Mouse (Mus musculus) ES-Bruce4 (cell line): ENCODE measurements around the gene Pgbd1. TPM values are rescaled to one million over a fixed set of nuclear protein-coding genes. Genes with fewer than 3 reads are reported as not detected.
"Not testable (repeated sequence)": the region's sequence is repeated elsewhere in the genome, so short reads cannot be mapped to it uniquely, and the experiment has no call there.

ENCODE experiments used
- H3K27ac ChIP-seq: 2 replicates; pipeline ENCODE4 v1.5.1; 2012; ENCODE audit warnings: low read length, inconsistent platforms; ENCODE audit not compliant: insufficient read depth
- H3K27me3 ChIP-seq: 2 replicates; pipeline ENCODE4 v1.6.1; 2012; ENCODE audit warnings: mild to moderate bottlenecking, low read length, inconsistent platforms; ENCODE audit not compliant: control insufficient read depth, poor library complexity, insufficient read depth, severe bottlenecking
- H3K36me3 ChIP-seq: 2 replicates; pipeline ENCODE4 v1.6.1; 2012; ENCODE audit warnings: inconsistent platforms, mild to moderate bottlenecking, low read length, moderate library complexity; ENCODE audit not compliant: control insufficient read depth, poor library complexity, insufficient read depth, severe bottlenecking
- H3K4me1 ChIP-seq: one replicate; pipeline ENCODE4 v1.8.1; 2011; ENCODE audit warnings: low read length; ENCODE audit not compliant: control insufficient read depth, insufficient read depth
- H3K4me3 ChIP-seq: 2 replicates; pipeline ENCODE4 v1.5.1; 2011; ENCODE audit warnings: low read depth, mild to moderate bottlenecking, low read length
- H3K9ac ChIP-seq: 2 replicates; pipeline ENCODE4 v1.6.1; 2012; ENCODE audit warnings: low read depth, mild to moderate bottlenecking, inconsistent platforms; ENCODE audit not compliant: poor library complexity, severe bottlenecking
- H3K9me3 ChIP-seq: replicated peaks from 2 replicates; pipeline ENCODE4 v1.6.1; 2012; ENCODE audit warnings: mild to moderate bottlenecking, low read length, inconsistent platforms; ENCODE audit not compliant: control insufficient read depth, poor library complexity, insufficient read depth, severe bottlenecking
- CTCF ChIP-seq: IDR thresholded peaks from one replicate; pipeline ENCODE4 v1.8.1; 2011; ENCODE audit warnings: low read depth, low read length
- EP300 ChIP-seq: IDR thresholded peaks from 2 replicates; pipeline ENCODE4 v1.6.1; 2011; ENCODE audit warnings: low read depth, low read length; ENCODE audit not compliant: insufficient read depth
- POLR2A ChIP-seq: IDR thresholded peaks from one replicate; pipeline ENCODE4 v1.8.1; 2011; ENCODE audit warnings: low read length; ENCODE audit not compliant: insufficient read depth
- polyA plus RNA-seq: library from polyadenylated mRNA; stranded (reverse); fragments of >200 nt; gene quantifications from 2 replicates; pipeline ENCODE4 v1.2.4, GENCODE M21; 2011; ENCODE audit warnings: low read depth; ENCODE audit not compliant: missing spikeins, insufficient read depth, insufficient read length

The Pgbd1 gene
- 3.4 and 3.6 TPM in 2 replicates for polyA plus RNA-seq

- TF ChIP-seq CTCF, result peak; percentile 12
- TF ChIP-seq EP300, result no peak
- no peak for TF ChIP-seq POLR2A
- H3K9me3 ChIP-seq, result no peaks in the 10 kb centered on the region
- H3K36me3 ChIP-seq, result peaks cover 17% of the 10 kb centered on the region
- H3K27me3 ChIP-seq, result no peaks in the 10 kb centered on the region
- no peaks in the 10 kb centered on the region for H3K4me1 ChIP-seq
- no peak within 1 kb of the TSS for H3K27ac ChIP-seq
- H3K9ac ChIP-seq, result peak within 1 kb of the TSS; percentile 54
- peak within 1 kb of the TSS; percentile 77 for H3K4me3 ChIP-seq
These were observed at the start of gene Pgbd1 for GRCm38 (mm10) chr13:21440503-21441206. Gene Pgbd1 (minus strand): TSS chr13:21441058.

GRCm38 (mm10) chr13:21486881-21487280, 46.0 kb upstream of the Pgbd1 start:
- H3K4me1 ChIP-seq, result no peaks in the 10 kb centered on the region
- peaks cover 20% of the 10 kb centered on the region for H3K9me3 ChIP-seq
- H3K9ac ChIP-seq, result no peak overlapping the region
- no peak overlapping the region for H3K4me3 ChIP-seq
- H3K36me3 ChIP-seq, result no peaks in the 10 kb centered on the region
- TF ChIP-seq CTCF, result no peak
- TF ChIP-seq POLR2A, result no peak
- no peak for TF ChIP-seq EP300
- no peak overlapping the region for H3K27ac ChIP-seq
- H3K27me3 ChIP-seq, result no peaks in the 10 kb centered on the region

GRCm38 (mm10) chr13:21478759-21479670, 38.2 kb upstream of the Pgbd1 start, which contains the start of the genes Zkscan4 and Gm10065:
Gene Zkscan4 (plus strand): TSS chr13:21478907.
Gene Gm10065 (minus strand): TSS chr13:21479441.
- H3K9me3 ChIP-seq, H3K4me1 ChIP-seq, H3K27me3 ChIP-seq, H3K27ac ChIP-seq, H3K36me3 ChIP-seq: not testable (repeated sequence)
- Histone ChIP-seq H3K9ac (peak within 1 kb of the TSS; percentile 15; the same call in 1 of the 2 replicates), H3K4me3 (peak within 1 kb of the TSS; percentile 58)

GRCm38 (mm10) chr13:21472427-21472826, 31.6 kb upstream of the Pgbd1 start:
- no peaks in the 10 kb centered on the region for H3K9me3 ChIP-seq
- TF ChIP-seq EP300, result no peak
- no peak for TF ChIP-seq CTCF
- TF ChIP-seq POLR2A, result no peak
- no peaks in the 10 kb centered on the region for H3K36me3 ChIP-seq
- no peaks in the 10 kb centered on the region for H3K4me1 ChIP-seq
- peaks cover 2% of the 10 kb centered on the region; the same call in 1 of the 2 replicates for H3K27me3 ChIP-seq
- H3K27ac ChIP-seq, result no peak overlapping the region
- H3K9ac ChIP-seq, result no peak overlapping the region
- H3K4me3 ChIP-seq, result no peak overlapping the region

DNA sequence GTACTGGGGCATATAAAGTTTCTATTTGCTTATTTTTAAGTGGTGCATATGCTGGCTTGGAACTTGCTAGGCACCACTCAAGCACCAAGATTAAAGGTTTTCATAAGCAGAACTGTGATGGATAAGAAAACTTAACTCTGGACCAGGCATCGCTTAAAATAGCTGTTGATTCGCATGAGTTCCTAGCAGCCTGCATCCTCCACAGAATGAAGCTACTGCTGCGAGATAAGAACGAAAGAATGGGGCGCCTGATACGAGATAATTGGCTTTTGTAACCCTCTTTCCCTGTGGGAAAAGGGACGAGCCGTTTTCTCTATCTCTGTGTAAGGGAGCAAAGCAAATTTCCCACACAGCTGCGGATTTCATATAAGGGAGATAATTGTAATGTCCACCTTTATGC, 28.2 kb upstream of the Pgbd1 start:
- TF ChIP-seq POLR2A (no peak), EP300 (no peak)
- Histone ChIP-seq H3K27ac (no peak overlapping the region), H3K27me3 (peaks cover 2% of the 10 kb centered on the region; the same call in 1 of the 2 replicates), H3K4me3 (no peak overlapping the region), H3K9ac (peak overlapping the region; percentile 41; the same call in 1 of the 2 replicates), H3K4me1 (no peaks in the 10 kb centered on the region), H3K36me3 (no peaks in the 10 kb centered on the region), H3K9me3 (no peaks in the 10 kb centered on the region)
